Mouse (Mus musculus): ENCODE data around the gene Ctla4.

Gene Ctla4

DNA sequence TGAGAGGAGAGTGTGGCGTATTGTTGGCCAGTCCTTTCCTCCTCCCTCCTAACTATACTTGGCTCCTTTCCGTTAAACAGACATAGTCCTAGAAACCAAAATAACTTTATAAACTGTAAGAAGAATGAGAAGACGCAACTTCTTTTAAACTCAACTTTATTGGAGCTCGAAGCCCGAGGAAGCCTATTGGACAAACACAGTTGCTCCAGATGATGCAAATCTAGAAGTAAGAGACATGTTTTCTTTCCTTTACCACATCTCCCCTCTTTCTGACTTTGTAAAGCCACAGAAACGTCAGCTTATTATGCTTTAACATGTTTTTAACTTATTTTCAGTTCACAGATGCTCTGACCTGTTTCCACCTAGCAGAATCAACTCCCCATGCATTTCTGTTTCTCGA lies at the start of gene Ctla4:
Gene Ctla4, plus strand, starts transcription at position 20 of the 400 bp plus-strand sequence.
- in situ Hi-C loops (cut with MboI) = no loop called here

DNA sequence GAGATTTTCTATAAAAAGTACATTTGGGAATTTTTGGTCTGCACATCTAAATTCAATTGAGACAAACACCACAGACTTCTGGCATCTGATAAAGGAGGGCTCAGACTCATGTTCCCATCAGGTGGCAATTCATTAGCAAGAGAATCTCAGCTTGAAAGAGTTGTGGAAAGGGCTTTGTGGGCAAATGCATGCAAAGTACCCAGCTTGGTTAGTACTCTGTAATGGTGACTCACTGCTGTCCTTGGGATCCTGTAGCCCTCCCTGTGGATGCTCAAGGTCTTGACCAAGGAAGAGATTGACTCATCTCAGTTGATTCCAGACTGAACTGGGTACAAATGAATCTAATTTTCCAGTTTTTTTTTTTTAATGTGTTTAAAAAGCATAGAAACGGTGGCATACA lies 47.6 kb upstream of the Ctla4 start:
- in situ Hi-C loops (cut with MboI) = no loop called here

DNA sequence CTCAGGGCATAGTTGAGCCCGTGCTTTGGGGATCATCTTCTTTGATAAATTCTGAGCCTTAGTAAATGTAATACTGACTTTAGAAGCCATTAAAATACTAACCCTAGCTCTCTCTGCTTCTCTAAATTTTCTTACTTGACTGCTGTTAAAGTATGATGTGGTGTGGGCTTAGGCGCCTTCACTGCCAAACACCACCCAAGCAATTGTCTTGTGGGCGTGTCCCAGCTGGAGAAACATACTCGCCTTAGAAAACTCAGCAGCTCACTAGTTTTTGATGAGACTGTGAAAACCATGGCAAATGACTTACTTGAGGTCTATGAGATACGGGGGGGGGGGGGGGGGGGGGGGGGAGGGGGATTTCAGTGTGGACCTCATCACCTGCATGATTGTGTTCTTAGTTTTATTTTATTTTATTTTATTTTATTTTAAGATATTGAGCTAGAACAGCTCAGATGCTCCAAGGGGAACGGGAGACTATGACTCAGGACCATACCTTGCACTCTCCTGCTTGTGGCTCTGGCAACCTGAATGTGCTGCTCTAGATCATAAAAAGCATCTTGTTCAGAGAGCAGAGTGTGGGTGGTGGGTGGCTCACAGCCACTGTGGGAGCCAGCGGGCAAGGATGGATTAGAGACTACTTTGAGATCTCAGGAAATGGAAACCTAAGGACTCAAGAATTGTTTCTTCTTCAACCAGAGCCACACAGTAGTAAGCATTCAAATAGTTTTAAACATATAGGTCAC lies 41.3 kb upstream of the Ctla4 start:
- in situ Hi-C loops (cut with MboI) = no loop called here

DNA sequence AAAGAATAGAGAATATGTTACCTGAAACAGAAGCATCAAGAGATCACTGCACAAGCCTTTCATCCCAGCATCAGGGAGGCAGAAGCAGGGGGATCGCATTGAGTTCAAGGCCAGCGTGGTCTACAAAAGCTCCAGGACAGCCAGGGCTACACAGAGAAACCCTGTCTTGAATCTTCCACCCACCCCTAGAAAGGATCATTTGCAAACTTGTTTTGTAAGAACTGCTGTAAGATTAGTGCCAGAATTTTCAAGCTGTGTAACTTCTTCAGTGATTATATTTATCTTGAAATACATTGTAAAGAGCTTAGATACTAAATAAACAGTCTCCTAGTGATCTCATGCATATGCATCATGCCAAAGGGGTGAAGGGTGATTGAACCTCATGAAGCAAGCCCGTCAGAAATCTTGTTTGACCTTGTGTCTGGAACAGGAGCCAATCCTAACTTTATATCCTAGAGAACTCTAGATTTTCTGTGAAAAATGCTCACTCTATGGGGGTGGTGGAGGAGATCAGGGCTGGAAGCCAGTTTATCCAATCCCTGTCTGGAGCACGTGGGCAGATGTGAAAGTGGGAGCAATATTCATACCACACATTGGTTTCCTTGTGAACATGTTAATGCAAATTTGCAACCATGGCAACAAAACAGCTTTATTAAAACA lies 40.1 kb upstream of the Ctla4 start:
- in situ Hi-C loops (cut with MboI) = no loop called here

DNA sequence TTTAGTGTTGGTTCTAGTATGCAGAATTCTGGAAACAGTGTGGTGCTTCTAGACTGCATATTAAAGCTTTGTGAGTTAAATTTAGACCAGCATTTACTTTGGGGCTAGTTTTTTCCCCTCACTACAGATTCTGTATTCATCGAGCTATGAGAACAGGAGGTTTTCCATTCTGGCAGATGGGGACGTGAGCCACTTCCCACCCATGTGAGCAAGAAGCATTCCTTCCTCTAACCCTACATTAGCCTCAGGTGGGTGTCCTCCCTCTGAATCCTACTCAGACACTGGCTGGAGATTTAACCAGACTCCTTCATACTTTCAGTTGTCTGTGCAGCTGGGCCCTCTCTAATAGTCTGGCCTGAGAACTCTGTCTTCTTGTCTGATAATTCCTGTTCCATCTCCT lies 37.7 kb upstream of the Ctla4 start:
- in situ Hi-C loops (cut with MboI) = no loop called here

DNA sequence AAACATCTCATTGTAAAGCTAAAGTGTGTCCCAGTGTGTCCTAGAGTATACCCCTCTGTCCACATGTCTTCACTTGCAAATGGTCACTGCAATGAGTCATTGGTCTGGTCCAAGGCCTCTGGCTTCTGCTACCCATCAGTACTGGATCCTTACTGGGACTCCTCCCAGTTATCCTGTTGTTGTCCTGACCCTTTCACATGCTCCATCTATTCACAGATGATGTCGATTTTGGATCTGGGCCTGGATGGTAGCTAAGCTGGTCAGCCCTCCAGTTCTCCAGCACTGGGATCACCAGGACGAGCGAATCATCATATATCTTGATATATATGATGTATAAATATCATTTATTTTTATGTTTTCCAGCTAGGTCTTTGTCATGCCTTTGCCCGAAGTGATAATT lies 37.0 kb upstream of the Ctla4 start:
- in situ Hi-C loops (cut with MboI) = no loop called here

DNA sequence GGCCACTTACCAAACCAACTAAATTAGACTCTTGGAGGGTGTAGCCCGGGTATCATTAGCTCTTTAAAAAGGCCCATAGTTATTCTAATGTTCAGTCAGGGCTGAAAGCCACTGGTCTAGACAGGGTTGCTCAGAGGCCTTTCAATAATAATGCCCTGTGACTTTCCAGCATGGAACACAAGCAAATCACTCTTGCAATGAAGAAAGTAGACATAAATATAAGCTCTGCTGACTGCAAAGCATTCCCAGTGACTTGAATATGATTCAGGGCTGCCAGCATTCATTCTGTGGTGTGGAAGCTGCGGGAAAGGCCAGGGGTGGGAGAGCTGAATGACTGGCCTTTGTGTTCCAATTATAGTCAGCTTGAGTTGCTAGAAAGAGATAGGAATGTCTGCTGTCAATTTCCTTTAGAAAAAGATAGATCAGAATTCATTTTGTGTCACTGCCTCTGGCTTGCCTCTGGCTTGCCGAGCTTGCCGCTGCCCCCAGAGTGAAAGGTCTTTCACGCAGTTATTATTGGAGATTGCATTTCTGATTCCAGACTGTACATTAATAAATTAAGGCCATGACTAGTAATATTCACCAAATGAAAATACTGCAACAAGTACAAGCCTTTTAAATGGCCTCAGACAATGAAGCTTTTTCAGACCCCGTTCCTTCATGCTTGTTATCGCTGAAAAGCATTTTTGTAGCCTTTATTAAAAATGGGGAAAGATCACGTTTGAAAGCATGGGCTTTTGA lies 35.6 kb upstream of the Ctla4 start:
- in situ Hi-C loops (cut with MboI) = no loop called here

DNA sequence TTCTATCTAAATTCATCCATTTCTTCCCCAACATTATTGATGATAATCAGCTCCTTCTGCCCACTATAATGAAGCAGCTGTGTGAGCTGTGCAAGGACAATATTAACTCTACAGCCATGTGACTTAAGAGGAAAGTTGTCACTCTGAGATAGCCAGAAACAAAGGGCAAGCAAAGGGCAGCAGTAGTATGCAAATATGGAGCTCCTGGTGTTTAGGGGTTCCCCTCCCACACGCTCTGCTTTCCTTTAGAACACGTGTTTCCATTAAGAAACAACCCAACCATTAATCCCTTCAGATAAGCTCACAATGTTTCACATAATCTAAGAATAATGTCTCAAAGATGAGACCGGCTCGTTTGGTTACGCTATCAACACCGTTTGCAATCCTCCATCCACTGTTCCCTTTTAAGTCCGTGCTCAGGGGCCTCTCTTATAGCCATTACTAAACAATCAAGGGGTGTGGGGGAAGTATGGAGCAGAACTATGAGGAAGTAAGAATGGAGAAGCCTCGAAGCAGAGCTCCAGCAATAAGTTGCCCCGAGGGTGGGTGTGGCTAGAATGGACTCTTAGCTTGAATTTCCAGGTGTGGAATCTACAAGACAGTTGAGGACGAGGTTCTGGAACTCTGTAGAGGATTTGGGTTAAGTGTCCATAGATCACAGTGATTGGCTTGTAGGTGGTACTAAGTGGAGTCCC lies 34.6 kb upstream of the Ctla4 start:
- in situ Hi-C loops (cut with MboI) = no loop called here

DNA sequence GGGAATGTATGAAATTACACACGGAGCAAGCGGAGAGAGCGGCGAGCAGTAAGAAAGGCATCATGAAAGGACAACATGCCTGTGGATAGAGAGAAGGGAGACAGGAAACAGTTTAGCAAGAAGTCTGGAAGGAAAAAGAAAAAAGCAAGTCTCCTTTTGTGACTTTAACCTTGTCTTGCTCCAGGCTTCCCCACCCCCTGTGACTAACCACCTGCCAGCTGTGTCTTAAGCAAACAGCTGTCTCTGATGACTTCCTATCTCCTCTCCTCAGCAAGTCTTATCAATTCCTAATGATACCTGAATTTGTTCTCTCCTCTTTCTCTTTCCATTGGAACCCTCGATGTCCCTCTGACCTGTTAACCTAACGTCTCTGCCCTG lies 34.0 kb upstream of the Ctla4 start:
- in situ Hi-C loops (cut with MboI) = no loop called here

DNA sequence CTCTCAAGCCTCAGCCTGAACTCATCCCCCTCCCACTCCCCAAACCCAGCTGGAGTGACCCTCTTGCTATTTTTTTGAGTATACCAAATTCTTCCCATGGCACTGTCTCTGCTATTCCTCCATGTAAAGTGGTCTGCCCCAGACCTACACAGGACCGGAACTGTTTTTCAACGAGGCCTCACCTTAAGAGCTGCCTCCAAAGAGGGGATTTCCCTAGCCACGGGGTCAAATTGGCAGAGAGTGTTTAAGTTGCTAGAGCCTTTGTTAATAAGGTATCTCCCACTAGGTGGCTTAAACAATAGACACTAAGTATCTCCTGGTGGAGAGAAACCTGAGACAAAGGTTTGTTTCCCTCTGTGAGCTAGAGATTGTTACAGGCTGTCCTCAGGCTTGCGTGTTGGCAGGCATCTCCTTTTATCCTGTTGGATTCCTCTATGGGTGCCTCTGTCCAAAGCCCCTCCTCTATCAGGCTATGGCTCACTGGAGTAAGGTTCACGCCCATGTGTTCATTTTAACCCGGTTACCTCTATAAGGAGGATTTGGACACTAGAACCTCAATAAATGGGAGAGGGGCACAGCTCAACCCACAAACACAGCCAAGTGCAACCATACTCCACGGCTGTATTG lies 33.4 kb upstream of the Ctla4 start:
- in situ Hi-C loops (cut with MboI) = no loop called here

DNA sequence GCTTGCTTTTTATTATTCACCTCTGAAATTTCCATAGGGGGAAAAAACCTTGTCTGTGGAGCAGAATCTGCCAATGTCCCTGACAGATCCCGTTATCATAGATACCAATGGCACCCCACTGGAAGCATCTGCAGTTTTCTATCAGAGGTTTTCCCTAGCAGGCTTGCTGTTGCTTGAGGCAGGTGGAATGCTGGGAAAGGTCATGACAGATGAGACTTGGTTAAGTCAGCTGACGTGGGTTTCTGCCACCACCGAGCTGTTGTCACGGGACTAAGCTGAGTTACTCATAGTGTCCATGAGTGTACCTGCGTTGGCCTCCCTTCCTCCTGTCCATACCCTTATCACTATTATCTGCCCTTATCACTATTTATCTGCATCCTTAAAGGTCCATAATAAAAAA lies 32.8 kb upstream of the Ctla4 start:
- in situ Hi-C loops (cut with MboI) = no loop called here

DNA sequence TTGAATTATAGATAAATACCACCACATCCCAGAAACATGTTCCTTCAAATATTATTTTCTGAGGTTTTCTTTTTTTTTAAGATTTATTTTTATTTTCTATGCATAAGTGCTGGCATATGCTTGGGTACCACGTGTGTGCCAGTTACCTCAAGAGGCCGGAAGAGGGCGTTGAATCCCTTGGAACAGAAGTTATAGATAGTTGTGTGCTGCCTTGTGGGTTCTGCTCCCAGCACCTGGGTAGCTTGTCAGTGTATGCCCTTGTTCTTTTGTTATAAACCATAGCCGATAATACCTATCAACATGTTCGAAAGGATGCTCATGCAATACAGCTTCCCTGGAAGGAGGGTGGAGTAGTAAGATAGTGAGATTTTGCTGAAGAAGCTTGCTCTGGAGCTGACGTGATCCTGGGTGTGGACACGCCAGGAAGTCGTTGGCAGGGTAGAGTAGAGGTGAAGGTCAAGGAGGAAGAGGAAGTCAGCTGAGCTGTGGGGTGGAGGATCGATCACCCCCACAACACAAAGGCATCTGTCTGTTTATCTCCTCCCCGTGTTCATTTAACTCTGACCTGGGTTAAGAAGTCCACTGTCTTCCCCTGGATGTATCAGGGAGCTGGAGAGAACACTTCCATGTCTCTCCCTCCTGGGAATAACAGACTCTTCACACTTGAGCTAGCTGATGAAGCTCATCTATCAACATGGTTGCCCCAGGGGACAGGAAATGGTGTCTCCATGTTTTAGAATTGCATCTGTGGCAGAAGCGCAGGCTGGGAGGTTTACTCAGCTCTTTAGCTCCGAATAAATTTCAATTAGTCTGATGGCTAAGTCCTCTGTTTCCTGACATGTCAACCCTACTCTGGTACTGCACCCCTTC lies 29.2 kb upstream of the Ctla4 start:
- in situ Hi-C loops (cut with MboI) = no loop called here

DNA sequence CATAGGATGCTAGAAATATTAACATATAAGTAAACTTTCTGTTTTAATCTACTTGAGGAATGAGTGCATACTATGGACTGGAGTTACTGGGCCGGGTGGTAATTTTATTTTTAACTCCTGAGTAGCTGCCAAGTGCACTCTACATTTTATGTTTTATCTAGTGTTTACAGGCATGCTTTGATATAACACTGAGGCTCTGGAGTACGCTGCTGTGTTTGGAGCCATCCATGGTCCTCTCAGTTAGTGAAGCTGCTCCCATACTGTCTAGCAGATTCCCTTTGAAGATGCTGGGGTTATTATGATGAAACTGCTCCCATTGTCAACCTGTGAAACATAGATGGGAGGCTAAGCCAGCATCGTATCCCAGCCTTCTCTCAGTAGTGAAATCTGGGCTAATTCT lies 27.6 kb upstream of the Ctla4 start:
- in situ Hi-C loops (cut with MboI) = no loop called here

DNA sequence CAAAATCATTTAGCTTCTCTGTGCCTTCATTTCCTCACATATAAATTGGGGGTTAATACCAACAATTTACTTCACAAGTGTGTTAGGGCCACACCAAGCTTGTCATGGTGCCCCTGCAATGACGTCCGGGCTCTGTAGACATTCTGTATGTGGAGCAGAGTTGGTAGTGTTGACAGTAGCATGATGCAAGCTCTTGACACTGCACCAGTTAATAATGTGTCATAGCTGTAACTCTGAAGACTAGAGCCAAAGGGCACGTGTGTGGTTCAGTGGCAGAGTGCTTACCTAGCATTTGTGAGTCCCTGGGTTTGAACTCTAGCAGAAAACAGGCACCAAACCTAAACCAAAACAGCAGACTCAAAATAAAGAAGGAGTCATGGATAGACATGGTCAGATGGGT lies 27.0 kb upstream of the Ctla4 start:
- in situ Hi-C loops (cut with MboI) = no loop called here

DNA sequence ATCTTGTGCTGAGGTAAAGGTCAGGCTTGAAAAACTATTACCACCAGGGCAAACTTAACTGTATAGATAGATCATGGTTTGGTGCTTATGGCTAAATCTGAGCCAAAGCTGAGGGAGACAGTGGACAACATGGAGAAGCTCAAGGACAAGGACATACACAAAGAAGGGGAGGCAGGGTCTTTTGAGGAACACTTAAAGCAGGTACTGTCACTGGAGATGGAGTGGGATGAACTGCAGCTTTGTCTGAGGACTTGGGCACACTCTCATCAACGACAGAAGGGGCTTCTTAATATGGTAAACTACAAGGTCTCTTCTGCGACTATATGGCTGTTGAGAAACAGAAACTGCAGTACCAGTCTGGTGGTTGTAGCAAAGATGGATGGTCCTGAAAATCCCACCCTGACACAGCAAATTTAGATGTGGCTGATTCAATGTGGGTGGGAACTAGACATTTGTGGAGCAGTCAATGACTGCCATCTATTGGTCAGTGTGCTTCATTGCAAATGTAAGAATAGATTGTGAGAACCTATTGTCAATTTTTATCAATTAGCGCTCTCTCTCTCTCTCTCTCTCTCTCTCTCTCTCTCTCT lies 26.3 kb upstream of the Ctla4 start:
- in situ Hi-C loops (cut with MboI) = no loop called here

DNA sequence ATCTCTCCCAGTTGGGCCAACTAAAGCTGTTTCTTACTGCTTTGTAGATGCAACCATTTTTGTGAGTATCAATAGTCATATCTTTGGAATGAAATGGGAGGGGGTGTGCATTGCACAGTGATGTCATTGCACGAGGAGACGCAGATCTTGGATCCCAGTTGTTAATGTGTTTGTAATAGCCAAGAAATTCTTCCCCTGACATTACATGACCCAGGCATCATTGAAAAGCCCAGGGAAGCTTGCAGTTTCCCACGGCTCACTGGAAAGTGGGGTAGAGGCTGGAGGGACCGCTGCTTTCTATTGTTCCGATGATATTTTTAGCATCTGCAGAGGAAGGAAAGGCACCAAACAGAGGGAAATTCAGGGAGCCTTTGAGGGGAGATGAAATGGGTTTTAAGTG lies 25.8 kb upstream of the Ctla4 start:
- in situ Hi-C loops (cut with MboI) = no loop called here

DNA sequence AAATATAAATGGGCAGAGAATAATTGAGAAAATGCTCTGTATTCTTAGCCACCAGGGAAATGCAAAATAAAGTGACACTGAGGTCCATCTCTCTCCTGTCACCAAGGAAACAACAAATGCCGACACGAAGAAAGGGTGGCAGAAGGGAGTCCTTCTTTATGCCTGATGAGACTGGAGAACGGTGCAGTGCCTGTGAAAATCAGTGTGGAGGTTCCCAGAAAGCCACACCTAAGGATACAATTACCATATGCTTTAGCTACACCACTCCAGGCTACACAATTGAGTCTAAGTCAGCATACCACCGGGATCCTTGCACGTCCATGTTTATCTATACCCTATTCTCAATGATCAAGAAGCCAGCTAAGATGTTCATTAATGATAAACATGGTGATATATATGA lies 25.4 kb upstream of the Ctla4 start:
- in situ Hi-C loops (cut with MboI) = no loop called here

DNA sequence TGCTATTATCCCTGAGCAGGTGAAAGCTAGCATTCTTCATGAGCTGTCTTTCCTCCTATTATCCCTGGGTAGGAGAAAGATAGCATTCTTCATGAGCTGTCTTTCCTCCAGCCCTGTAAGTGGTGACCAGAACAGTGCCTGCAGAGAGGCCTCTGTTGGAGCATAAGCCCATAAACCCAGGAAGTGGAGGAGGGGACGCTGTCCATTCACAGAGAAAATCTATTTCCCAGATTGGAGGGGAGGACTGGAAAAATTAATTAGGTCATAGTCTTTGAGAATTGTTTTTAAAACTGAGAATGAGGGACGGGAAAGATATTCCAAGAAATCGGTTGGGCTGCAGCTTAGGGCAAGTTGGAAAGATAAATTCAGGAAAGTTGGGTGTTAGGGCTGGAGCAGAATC lies 24.3 kb upstream of the Ctla4 start:
- in situ Hi-C loops (cut with MboI) = no loop called here

DNA sequence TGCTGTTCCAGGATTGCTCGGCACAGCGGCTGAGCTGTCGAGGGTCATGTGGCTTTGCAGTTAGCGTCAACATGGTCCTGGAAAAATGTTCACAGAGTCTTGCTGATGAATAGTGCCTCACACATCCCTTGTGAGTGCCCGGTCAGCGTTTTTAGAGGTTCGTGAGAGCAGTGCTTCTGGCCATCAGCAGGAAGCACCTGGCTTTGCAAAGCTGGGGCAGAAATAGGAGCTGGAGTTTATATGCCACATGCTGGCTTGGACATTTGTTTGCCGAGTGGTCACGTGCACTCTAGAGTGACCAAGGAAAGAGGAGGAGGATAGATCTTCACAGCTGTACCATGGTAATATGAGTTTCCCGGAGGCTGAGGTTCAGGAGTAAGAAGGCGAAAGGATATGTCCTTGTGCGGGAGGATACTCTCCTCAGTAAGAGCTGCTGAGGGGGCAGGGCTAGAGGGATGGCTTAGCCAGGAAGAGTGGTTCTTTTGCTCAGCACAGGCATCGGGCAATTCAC lies 23.8 kb upstream of the Ctla4 start:
- in situ Hi-C loops (cut with MboI) = no loop called here

DNA sequence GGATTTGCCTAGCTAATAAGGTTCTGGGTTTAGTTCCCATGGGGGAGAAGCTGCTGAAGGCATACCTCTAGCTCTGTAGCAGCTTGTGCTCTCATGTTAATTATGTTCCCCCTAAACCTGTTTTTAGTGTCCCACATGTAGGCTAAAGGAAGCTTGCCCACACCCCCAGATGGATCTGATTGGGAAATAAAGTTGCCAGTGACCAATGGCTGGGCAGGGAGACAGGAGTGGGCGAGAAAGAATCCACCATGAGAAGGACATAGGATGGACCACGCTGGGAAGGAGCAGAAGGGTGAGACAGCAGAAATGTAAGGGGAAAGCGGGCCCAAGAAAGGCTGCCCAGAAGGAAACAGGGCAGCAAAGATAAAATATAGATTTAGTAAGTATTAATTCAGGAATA lies 23.1 kb upstream of the Ctla4 start:
- in situ Hi-C loops (cut with MboI) = no loop called here
